Mouse (Mus musculus): Measurements from ENCODE around the gene Hcn3.

GRCm38 (mm10) chr3:89181749-89182500 lies 21.9 kb upstream of the Hcn3 start:
- TF ChIP-seq MAFK (IDR thresholded peaks at IDR 0.05; ENCODE audit: insufficient read depth, low read depth, low read length) (no peak), HCFC1 (IDR thresholded peaks at IDR 0.05; ENCODE audit: borderline replicate concordance, insufficient read depth, low read length) (no peak), CHD2 (IDR thresholded peaks at IDR 0.05; ENCODE audit: low read depth, low read length) (no peak)
